Mouse (Mus musculus) embryonic fibroblast, embryonic 13.5 days (primary cell): ENCODE results near the gene Hist1h4f. TPM values are rescaled to one million over a fixed set of nuclear protein-coding genes. Genes with fewer than 3 reads are reported as not detected.
"Not testable (repeated sequence)": the region's sequence is repeated elsewhere in the genome, so short reads cannot be mapped to it uniquely, and the experiment has no call there.

ENCODE experiments used
- H3K27ac ChIP-seq: 2 replicates; pipeline ENCODE4 v1.5.1; 2012; ENCODE audit warnings: low read length, control low read depth, inconsistent platforms; ENCODE audit not compliant: insufficient read depth
- H3K4me1 ChIP-seq: 2 replicates; pipeline ENCODE4 v1.6.1; 2011; ENCODE audit warnings: low read length; ENCODE audit not compliant: control insufficient read depth, insufficient read depth
- H3K4me3 ChIP-seq: 2 replicates; pipeline ENCODE4 v1.5.1; 2011; ENCODE audit warnings: mild to moderate bottlenecking, control low read depth, low read length; ENCODE audit not compliant: insufficient read depth
- CTCF ChIP-seq: IDR thresholded peaks from 2 replicates; pipeline ENCODE4 v1.5.1; 2011; ENCODE audit warnings: mild to moderate bottlenecking, control low read depth, low read length, moderate library complexity, borderline replicate concordance; ENCODE audit not compliant: insufficient read depth
- POLR2A ChIP-seq: IDR thresholded peaks from 2 replicates; pipeline ENCODE4 v1.6.1; 2011; ENCODE audit warnings: low read depth, mild to moderate bottlenecking, control low read depth, low read length, moderate library complexity
- polyA plus RNA-seq: library from polyadenylated mRNA; stranded (reverse); fragments of >200 nt; gene quantifications from 2 replicates; pipeline ENCODE4 v1.2.4, GENCODE M21; 2011; ENCODE audit warnings: low read depth; ENCODE audit not compliant: missing spikeins, insufficient read length

Gene Hist1h4f
- polyA plus RNA-seq, 1 experiment, result 18.1 TPM

DNA sequence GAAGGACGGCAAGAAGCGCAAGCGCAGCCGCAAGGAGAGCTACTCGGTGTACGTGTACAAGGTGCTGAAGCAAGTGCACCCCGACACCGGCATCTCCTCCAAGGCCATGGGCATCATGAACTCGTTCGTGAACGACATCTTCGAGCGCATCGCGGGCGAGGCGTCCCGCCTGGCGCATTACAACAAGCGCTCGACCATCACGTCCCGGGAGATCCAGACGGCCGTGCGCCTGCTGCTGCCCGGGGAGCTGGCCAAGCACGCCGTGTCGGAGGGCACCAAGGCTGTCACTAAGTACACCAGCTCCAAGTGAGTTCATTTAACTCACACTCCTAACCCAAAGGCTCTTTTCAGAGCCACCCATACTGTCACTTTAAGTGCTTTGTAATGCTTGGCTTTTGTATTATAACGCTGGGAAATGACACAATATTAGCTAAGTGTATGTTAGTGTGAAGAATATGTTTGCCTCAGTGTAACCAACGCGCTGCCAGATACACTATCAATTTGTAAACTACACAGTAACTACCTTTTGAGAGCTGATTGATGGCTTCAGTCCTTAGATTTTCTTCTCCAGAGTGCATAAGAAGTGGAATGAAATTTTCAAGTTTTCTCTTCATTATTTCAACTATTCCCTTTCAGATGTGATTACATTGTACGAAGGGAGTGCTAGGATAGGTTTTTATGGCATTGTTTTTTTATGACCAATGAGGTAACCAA, 20.2 kb upstream of the Hist1h4f start:
- peak; percentile 80 for TF ChIP-seq POLR2A
- not testable (repeated sequence) for H3K4me1 ChIP-seq
- H3K27ac ChIP-seq, result peak overlapping the region; percentile 85
- H3K4me3 ChIP-seq, result peak overlapping the region; percentile 65

DNA sequence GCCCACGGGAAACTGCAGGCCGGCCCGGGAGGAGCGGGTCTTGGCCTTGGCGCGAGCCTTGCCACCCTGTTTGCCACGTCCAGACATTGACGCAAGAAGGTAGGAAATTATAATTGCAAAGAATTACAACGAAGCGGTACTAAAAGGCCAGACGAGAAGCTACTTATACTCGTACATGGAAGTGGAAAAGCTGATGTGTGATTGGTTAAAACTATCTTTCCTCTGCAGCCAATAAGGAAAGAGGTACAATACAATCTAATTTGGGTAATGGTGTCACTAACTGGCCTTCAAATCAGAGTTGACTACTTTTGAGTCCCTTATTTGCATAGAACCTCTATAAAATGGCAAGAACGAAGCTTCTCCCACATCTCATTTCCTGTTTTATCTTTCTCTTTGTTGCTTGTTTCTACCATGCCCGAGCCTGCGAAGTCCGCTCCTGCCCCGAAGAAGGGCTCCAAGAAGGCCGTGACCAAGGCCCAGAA, 19.6 kb upstream of the Hist1h4f start, which contains the start of the genes Hist1h2ae and Hist1h2bg:
Hist1h2ae (minus strand) TSS at position 199 of the 482 bp plus-strand sequence.
Hist1h2bg (plus strand) TSS at position 375 of the 482 bp plus-strand sequence.
- peak within 1 kb of the TSS; percentile 85 for H3K27ac ChIP-seq
- H3K4me1 ChIP-seq, result no peaks in the 10 kb centered on the region
- TF ChIP-seq POLR2A (peak; percentile 66; the same call in 1 of the 2 replicates), CTCF (no peak)
- peak within 1 kb of the TSS; percentile 65 for H3K4me3 ChIP-seq

DNA sequence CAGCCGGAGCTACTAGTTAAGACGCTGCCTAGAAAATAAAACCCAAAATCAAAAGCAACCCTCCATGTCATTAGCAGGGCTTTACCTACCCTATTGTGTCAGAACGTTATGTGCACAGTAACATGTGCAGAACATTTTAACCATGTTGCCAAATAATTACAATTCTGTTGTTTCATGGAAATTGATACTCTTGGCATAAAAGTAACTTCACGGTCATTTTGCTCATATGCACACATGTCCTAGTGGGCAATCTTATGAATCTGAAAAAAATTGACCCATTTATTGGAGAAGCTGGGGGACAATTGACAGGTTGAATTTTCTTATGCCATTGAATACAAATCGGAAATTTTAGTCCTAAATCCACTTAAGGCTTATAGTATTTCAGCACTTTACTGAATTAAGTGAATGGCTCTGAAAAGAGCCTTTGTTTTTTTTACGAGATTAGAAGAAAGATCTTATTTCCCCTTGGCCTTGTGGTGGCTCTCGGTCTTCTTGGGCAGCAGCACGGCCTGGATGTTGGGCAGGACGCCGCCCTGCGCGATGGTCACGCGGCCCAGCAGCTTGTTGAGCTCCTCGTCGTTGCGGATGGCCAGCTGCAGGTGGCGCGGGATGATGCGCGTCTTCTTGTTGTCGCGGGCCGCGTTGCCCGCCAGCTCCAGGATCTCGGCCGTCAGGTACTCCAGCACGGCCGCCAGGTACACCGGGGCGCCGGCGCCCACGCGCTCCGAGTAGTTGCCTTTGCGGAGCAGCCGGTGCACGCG, 19.0 kb upstream of the Hist1h4f start:
- TF ChIP-seq POLR2A, result peak; percentile 75; the same call in 1 of the 2 replicates
- H3K4me1 ChIP-seq, result not testable (repeated sequence)
- Histone ChIP-seq H3K4me3 (peak overlapping the region; percentile 24), H3K27ac (peak overlapping the region; percentile 84)

GRCm38 (mm10) chr13:23564482-23564881, 13.0 kb upstream of the Hist1h4f start:
- Histone ChIP-seq H3K27ac (no peak overlapping the region), H3K4me1 (no peaks in the 10 kb centered on the region), H3K4me3 (no peak overlapping the region)
- TF ChIP-seq CTCF, result no peak
- TF ChIP-seq POLR2A, result no peak

- TF ChIP-seq CTCF (no peak), POLR2A (no peak)
- no peaks in the 10 kb centered on the region for H3K4me1 ChIP-seq
- H3K27ac ChIP-seq, result peak overlapping the region; percentile 99
- H3K4me3 ChIP-seq, result peak overlapping the region; percentile 28
Observed at GRCm38 (mm10) chr13:23562699-23563462, 11.4 kb upstream of the Hist1h4f start.

DNA sequence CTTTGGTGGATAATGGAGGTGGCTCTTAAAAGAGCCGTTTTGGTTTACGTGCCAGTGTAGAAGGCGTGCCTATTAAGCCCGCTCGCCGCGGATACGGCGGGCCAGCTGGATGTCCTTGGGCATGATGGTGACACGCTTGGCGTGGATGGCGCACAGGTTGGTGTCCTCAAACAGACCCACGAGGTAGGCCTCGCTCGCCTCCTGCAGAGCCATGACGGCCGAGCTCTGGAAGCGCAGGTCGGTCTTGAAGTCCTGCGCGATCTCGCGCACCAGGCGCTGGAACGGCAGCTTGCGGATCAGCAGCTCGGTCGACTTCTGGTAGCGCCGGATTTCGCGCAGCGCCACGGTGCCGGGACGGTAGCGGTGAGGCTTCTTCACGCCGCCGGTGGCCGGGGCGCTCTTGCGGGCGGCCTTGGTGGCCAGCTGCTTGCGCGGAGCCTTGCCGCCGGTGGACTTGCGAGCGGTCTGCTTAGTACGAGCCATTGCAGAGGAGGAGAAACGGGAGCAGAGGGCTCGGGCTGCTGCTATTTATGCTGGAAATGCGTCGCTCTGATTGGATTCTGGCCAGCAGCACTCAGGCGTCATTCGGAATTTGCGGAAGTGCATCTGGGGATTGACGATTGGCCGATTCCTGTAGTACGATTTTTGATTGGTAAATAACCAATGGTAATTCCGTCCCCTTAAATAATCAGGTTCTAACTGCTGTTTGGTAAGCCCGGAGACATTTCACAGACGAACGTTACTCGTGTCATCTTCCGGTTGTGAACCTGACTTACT, 10.6 kb upstream of the Hist1h4f start, which contains the start of gene Hist1h3e:
Hist1h3e (minus strand) TSS at position 487 of the 777 bp plus-strand sequence.
- H3K4me3 ChIP-seq, result peak within 1 kb of the TSS; percentile 38
- peak; percentile 97 for TF ChIP-seq POLR2A
- H3K4me1 ChIP-seq, result not testable (repeated sequence)
- H3K27ac ChIP-seq, result peak within 1 kb of the TSS; percentile 99

DNA sequence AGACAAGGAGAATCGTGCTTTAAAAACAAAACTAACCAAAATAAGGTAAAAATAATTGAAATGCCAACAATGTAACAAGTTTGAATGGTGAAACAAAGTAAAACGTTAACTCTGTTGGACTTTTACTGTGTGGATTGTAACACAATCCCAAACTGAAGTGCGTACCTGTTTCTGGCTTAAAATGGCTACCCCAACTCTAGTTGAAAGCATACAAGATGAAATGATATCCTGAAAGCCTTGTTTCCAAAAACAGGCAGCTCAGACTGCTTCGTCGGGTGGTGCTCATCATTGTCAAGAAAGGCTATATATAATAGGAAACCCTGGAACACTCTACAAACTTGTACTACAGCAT, 10.1 kb upstream of the Hist1h4f start:
- Histone ChIP-seq H3K4me3 (peak overlapping the region; percentile 38), H3K27ac (peak overlapping the region; percentile 52)
- not testable (repeated sequence) for H3K4me1 ChIP-seq

GRCm38 (mm10) chr13:23560699-23561098, 9.3 kb upstream of the Hist1h4f start:
- not testable (repeated sequence) for H3K4me3 ChIP-seq, H3K4me1 ChIP-seq

DNA sequence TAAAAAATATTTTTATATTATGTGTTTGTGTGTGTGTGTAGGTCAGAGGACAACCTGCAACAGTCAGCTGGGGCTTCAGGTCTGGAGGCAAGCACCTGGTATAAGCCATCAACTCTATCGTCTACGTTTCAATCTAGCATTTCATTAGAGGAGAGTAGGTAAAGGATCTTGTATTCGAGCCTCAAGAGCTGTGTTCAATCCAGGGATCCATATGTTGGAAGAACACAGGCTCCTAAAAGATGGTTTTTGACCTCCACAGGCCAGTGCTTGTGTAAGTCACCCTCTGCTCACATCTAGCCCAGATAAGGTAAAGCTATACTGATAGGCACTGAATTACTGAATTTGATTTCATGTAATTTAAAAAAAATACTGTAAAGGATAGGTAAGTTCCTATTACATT, 5.5 kb upstream of the Hist1h4f start:
- TF ChIP-seq POLR2A (no peak), CTCF (no peak)
- peaks cover 3% of the 10 kb centered on the region; the same call in 1 of the 2 replicates for H3K4me1 ChIP-seq
- peak overlapping the region; percentile 62 for H3K27ac ChIP-seq
- H3K4me3 ChIP-seq, result peak overlapping the region; percentile 17; the same call in 1 of the 2 replicates

More at GRCm38 (mm10) chr13:23560699-23561098, 9.3 kb upstream of the Hist1h4f start:
- 0 out of 2 replicates have a peak overlapping the region, but pooled peaks have one; percentile 5 for H3K27ac ChIP-seq
